Mouse (Mus musculus) lung, postnatal 14 days (tissue): ENCODE results near the gene Cdh4.

ENCODE experiments used
- DNase-seq: peaks from one replicate; pipeline ENCODE4 v3.0.0; 2021

The Cdh4 gene

DNA sequence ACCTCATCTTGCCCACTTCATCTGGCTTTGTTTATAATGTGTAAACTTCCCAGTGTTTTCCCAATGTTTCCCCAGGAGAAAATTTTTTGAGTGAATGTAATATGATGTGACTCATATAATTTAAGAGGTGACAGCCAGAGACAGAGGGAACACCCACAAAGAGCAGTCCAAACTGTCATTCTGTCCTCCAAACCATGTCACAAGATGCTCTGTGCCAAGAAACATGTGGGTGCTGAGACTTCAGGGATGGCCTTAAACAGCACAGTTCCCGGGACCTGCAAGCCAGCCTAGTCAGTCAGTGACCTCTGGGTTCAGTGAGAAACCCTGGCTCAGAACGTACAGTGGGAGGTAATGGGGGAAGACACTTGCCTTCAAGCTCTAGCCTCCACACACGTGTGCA, 247.5 kb downstream of the Cdh4 start:
- peak; percentile 19 for DNase-seq

DNA sequence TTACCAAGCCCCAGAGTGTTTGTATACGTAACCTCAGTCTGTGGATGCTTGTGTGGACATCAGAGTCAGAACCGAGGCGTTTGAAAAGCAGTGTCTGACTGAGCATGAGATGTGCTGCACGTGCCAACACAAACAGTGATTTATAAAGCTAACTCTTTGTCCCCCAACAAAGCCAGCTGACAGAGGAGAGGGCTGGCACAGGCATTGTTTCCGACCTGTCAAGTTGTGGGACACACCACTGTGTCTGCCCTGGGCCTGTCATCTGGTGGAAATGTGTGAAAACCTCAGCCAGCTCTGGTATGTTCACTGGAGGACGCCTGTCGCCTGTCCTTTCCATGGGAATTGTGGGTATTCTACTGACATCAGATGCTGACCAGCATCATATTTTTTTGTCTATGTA, 248.3 kb downstream of the Cdh4 start:
- DNase-seq = peak; percentile 22

DNA sequence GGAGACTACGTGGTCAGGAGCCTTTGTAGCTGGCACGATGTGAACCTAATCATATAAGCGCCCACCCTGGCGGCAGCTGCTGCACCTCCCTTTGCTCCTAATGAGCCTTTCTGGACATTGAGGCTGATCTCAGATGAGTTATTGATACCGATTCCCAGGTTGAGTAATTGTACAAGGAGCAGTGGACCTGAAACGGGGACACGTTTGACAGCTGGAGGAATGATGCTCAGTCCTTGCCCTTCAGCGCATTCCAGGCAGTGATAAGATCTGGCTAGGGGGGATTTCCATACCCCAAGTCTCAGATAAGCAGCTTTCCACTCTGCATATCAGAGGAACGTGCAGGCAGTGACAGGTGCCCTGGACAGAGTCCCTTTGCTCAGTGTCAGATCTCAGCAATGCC, 252.7 kb downstream of the Cdh4 start:
- no peak for DNase-seq

GRCm38 (mm10) chr2:179697601-179698000, 255.4 kb downstream of the Cdh4 start:
- DNase-seq = no peak

DNA sequence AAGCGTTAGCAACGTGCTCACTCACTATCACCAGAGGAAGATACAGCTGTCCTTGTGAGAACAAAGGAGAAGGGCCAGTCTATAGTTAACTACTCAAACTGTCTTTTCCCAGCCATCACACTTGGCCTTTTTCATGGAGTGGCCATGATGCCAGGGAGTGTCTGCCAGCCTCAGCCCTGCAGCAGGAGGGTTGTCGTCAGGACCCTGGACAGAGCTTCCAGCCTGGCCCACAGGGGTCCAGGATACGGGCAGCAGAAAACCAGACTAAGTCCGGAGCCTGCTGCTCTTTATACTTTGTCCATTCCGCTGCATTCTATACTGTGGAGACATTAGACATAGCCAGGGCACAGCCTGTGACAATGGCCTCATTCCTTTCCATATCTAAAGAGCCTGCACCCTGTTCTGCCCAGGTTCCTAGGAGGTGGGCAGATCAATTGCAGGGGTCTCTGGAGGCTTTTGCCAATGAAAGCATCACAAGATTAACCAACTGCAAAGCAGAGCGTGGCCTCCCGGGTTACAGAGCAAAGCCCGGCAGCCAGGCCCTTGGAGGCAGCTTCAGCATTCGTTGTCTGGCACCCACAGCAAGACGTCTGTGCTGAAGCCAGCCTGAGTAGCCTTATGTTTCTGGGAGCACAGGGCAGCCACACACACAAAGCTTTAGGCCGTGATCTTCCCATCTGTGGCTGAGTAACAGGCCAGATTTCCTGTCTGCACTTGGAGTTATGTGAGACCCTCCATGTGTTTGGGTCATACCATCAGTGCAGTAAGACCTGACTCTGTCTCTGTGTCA, 256.2 kb downstream of the Cdh4 start:
- peak; percentile 15 for DNase-seq

GRCm38 (mm10) chr2:179705043-179705442, 262.8 kb downstream of the Cdh4 start:
- no peak for DNase-seq

DNA sequence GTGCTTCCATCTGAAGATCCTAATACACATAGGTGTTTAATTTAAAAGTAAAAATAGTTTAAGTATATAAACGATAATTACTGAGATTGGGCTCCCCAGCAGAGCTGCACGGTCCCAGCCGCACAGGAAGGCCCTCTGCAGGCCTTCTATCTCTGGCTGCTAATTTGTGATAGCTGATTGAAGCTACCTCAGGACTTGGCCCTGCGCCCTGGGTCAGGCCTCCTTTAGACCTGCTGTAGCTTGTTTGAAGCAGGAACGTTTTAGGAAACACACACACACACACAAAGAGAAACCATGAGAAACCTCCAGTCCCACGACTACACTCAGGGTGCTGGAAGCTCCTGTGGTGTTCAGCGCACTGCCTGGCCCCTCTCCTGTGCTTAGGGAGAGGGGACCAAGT, 263.2 kb downstream of the Cdh4 start:
- no peak for DNase-seq

DNA sequence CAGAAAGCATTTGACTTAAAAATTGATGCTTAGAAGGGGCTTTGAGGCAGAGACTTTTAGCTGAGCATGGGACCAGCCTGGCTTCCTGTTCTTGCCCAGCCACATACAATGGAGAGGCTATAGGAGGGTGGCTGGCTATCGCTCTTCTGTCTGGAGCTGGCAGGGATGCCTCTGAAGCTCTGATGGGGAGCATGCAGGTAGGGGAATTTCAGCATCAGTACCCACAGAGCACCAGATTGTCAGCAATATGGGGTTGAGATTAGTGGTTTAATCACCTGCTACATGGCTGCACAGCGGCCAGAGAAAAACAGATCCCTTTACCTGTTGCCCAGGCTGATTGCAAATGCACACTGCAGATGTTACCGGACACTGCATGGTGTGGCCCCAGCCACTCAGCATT, 264.4 kb downstream of the Cdh4 start:
- DNase-seq = no peak

DNA sequence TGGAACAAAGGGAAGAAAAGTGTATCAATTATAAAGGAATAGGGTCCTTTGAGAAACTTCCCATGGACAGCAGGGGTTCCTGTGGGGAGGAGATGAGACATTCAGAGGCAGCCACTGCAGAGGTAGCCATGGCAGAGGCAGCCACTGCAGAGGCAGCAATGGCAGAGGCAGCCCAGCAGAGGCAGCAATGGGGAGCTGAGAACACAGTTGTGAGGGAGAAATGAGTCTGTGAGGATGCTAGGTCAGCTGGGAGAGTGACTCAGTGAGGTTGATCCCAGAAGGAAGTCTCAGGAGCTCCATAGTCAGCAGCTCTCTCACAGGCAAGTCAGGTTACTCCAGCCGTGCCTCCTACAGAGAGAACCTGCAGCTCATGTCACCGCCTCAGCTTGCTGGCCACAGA, 266.9 kb downstream of the Cdh4 start:
- DNase-seq = no peak

GRCm38 (mm10) chr2:179712690-179713089, 270.5 kb downstream of the Cdh4 start:
- DNase-seq = no peak

DNA sequence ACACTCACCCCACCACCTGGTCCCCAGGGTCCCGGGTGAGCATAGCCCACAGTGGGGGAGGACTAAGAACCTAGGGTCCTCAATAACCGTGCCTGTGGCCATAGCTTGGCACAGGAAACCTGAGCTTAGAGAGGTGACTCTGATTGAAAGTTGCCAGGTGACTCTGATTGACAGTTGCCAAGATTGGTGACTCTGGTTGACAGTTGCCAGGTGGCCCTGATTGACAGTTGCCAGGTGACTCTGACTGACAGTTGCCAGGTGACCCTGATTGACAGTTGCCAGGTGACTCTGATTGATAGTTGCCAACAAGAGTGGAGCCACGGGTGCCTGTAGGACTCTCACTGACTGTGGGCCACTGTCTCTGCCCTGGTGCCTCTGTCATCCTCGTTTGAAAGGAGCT, 271.1 kb downstream of the Cdh4 start:
- DNase-seq = no peak

DNA sequence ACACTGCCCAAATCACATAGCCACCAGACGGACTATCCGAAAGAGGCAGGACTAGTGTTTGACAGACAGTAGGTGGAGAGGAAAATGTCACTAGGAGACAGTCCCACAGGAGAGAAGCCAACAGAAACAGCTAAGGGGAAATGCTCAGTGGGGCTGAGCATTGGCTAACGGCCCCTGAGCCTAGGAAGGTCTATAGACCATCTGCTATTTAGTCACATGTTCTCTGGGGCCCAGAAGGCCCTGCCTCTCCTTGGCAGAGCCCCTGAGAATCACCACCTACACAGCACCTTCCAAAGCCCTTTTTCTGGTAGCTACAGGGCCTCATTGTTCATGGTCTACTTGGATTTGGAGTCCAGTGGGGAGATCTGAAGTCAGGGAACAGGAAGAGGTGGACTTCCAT, 271.9 kb downstream of the Cdh4 start:
- DNase-seq = no peak

- no peak for DNase-seq
These were observed 273.1 kb downstream of the Cdh4 start for GRCm38 (mm10) chr2:179715375-179715774.

DNA sequence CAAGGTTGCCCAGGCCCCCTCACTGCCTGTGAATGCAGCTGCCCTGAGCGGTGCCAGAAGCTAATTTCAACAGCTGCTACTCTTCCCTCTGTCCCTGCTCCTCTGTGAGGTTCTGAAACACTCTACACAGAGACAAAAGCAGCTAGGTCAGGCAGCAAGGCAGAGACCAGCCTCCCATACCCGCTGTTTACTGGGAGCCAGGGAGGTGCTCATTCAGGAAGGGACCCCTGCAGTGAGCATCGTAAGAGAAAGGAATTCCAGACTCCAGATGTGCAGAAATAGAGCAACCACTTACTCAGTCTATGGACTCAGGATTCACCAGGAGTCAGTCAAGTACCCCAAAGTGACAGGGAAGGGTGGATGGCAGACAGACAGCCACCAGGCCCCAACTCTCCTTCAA, 278.1 kb downstream of the Cdh4 start:
- no peak for DNase-seq

DNA sequence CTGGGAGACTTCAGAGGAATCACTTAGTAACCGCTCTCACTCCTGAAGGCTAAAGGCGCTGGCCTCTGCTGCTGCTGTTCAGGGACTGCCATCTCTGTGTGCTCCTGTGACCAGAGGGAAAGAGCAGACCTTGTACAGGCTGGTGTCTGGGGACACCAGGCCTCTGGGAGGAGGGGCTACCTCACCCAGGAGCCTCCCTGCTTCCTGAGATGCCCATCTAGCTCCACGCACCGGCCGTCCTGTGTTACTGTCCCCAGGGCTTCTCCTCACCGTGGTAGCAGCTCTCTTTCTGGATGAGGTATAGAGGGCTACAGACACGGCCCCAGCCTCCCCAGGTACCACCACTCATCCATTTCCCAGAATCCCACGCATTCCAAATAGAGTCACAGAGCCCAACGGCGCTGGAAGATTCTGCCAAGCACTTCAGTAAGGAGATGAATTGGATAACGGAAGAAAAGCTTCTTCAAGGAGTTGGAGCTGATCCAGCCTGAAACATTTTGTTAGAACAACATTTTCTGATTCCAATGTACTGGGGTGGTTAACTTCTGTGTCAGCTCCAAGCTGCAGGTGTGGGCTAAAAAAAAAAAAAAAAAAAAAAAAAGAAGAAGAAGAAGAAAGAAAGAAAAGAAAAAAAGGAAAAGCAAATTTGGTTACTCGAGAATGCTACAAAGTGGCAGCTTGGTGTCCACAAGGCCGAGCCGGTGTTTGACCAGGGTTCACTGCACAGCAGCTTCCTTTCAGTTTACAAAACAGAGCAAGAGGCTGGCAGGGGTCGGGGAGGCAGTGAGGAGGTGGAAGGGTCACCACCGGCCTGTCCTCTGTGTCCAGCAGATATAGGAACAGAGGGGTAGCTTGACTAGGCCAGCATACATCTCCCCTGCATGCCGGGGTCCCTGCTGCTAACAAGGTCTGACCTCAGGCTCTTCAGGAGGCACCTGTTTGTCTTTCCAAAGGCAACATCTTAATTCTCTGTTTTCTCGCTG, 279.6 kb downstream of the Cdh4 start:
- no peak for DNase-seq

DNA sequence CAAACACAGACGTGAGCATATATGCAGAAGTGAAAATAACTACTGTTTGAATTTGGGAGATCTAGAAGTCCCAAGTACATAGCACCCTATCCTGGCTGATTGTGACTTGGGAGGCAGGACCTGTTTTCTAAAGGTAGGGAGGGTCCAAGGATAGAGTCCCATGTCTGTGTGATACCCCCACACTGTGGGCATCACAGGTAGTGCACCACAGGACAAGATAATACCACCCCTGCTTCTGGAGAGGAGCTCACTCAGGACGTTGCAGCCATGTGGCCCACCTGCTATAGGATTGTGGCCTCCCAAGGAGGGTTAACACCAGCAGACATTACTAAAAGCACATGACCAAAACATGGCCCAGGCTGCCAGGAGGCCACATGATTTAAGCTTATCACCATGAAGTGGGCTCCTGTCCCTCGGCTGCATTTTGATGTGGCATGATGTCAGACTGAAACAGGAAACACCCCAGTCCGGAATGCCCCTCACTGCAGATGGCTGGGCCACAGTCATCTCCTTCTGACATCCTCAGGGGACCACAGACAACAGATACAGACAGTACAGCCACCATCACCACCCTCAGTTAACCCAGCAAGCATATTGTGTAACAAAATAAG, 280.6 kb downstream of the Cdh4 start:
- no peak for DNase-seq

DNA sequence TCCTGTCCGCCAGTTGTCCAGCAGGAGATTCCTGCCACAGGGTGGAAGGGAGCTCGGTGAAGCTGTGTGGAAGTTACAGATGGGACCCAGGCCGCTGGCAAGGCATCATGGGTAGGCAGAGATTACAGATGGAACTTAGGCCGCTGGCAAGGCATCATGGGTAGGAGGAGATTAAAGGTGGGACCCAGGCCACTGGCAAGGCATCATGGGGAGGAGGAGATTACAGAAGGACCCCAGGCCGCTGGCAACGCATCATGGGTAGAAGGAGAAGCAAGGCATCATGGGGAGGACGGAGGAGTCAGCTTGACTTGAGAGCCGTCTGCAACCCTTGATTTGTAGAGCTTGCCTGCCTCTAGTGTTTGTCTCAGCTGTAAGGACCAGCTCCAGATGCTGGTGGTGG, 281.2 kb downstream of the Cdh4 start:
- DNase-seq = no peak

DNA sequence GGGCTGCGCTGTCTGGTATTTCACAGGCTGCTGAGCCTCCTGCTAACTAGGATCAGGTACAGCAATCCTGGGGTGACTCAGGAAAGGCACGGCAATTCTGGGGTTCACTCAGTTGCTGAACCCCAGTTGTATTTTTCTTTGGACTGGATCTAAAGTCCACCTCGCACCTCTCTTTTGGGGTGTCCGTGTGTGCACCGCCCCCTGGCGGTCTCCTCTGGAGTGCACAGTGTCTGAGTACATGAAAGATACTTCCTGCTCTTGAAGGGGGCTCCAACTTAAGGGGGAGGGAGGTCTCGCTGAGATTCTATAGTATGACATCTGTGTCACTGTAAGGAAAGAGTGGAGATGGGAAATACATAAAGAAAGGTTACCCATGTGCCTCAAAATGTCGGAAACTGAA, 286.8 kb downstream of the Cdh4 start:
- DNase-seq = peak; percentile 9

DNA sequence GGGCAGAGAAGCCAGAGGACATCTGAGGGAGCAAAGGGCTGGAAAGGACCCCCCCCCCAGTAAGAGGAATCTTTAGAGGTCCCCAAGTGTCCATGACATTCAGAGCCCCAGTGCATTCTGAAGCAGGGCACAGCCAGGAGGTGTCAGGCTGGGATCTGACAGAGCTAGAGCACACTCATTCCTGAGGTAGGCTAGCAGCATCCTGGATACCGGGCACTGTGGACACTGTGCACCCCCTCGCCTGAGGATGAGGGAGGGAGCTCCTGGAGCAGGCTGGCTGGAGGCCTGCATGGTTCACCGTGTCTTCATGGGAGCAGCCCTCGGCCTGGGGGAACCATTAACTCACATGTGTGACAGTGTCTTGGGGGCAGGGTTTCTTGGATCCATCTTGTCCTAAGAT, 287.6 kb downstream of the Cdh4 start:
- DNase-seq = no peak

DNA sequence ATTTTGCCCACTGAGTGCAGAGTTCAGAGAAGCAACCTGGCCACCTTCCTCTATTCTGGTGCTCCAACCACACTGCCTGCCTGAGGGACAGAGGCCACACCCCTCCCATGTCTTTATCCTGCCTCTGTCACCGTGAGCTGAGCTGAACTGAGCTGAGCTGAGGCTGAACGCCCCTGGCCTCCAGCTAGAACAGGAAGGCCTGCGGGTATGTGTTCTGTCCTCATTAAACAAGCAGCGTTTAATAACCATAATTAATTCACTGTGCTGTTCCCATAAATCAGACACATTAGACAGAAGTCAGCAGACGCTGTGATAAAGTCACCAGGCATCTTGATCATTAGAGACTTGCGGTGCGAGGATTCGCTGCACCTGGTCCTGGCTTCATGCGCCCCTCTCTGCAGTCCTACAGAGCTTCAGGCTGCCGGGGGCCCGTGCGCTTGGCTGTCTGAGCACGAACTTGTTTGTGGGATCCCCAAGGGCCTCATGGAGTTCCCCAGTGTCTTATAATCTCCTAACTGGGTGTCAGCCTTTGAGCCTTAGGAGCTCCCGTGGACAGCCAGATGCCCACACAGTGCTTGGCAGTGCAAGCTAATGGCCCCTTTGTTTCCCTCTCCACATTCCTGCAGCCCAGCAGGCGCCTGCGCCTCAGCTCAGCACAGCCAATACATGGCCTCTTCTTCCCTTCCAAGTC, 291.1 kb downstream of the Cdh4 start:
- no peak for DNase-seq

- DNase-seq = no peak
These were observed 300.2 kb downstream of the Cdh4 start for GRCm38 (mm10) chr2:179742419-179742818.

DNA sequence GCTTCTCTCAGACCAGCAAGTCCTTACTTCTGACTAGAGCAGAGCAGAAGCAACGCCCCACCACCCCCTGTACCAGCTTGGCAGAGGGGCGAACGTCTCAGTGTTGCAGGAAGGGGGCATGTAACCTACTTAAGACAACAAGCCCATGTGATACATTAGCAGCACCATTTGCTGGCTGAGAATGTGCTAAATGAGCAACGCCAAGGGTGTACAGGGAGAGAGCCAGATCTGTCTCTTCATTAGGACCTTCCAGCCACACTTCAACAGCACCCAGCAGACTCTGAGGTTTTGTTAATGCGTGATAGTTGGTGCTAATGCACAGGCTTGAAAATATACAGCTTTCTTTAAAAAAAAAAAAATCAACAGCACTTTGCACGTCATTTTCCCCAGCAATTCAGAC, 300.6 kb downstream of the Cdh4 start:
- no peak for DNase-seq

DNA sequence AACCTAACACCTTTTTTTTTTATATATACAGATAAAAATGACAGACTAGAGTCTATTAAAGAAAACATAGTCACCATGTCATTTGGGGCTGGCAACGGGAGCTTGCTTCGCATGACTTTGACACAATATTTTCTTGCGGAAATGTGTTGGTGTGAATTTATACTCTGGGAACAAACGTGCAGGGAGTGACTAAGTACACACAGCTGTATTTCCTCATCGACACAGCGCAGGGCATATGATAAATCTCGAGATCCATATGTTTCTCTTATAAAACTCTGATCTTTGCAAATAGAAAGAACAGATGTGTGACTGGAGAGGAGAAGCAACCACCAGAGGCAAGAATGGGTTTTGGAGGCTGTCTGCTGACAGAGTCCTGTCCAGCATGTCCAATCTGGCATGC, 304.3 kb downstream of the Cdh4 start:
- DNase-seq = no peak
